ENCODE assay signal across 23 mouse cellular contexts in genomic region chr13:82869869-82870268, GRCm38 (mm10).
"Had no signal": no experiment of that assay in that cellular context is flagged by ENCODE, and none has a peak within 500 bp of the region (broad histone marks: within the 10 kb centered on the region; RNA-seq: fewer than 3 reads in every experiment).

No protein-coding gene starts in this region.

- H3K27me3 ChIP-seq: intestine, embryonic 15.5 days; kidney, embryonic 15.5 days; megakaryocyte, embryonic 14.5 days had no signal

- ATAC-seq: intestine, embryonic 15.5 days; liver, postnatal 0 days had no signal

- H3K9me3 ChIP-seq: intestine, embryonic 15.5 days; kidney, embryonic 15.5 days; megakaryocyte, embryonic 14.5 days; midbrain, embryonic 10.5 days had no signal

- H3K9ac ChIP-seq: intestine, embryonic 15.5 days; kidney, embryonic 15.5 days; liver, embryonic 14.5 days; liver, postnatal 0 days; lung, embryonic 14.5 days had no signal

- H3K36me3 ChIP-seq: intestine, embryonic 15.5 days; kidney, embryonic 15.5 days; midbrain, embryonic 10.5 days had no signal

- H3K27ac ChIP-seq: intestine, embryonic 15.5 days; kidney, embryonic 15.5 days; left cerebral cortex, adult 2 months; liver, embryonic 14.5 days; midbrain, embryonic 10.5 days; stomach, postnatal 0 days had no signal

- H3K4me3 ChIP-seq: intestine, embryonic 15.5 days; kidney, embryonic 15.5 days; left cerebral cortex, adult 2 months; megakaryocyte, embryonic 14.5 days; midbrain, embryonic 10.5 days had no signal

- DNase-seq: kidney, adult 11 months; kidney, adult 8-10 months; kidney, postnatal 10 days; kidney, postnatal 36 days; layer of hippocampus, postnatal 36 days; liver, postnatal 0 days; lung, embryonic 14.5 days; lung, postnatal 10 days; lung, postnatal 36 days; midbrain, embryonic 14.5 days; right cerebral cortex, postnatal 14 days; right cerebral cortex, postnatal 4 days; thymus, adult 2 months; thymus, postnatal 14 days; thymus, postnatal 4 days had no signal

- H3K4me2 ChIP-seq: intestine, embryonic 15.5 days; kidney, embryonic 15.5 days; liver, embryonic 11.5 days; lung, embryonic 14.5 days had no signal

- H3K4me1 ChIP-seq: intestine, embryonic 15.5 days; kidney, embryonic 15.5 days; midbrain, embryonic 10.5 days had no signal
